Comparison of ENCODE assay signal across 9 mouse cellular contexts in the genomic region with DNA sequence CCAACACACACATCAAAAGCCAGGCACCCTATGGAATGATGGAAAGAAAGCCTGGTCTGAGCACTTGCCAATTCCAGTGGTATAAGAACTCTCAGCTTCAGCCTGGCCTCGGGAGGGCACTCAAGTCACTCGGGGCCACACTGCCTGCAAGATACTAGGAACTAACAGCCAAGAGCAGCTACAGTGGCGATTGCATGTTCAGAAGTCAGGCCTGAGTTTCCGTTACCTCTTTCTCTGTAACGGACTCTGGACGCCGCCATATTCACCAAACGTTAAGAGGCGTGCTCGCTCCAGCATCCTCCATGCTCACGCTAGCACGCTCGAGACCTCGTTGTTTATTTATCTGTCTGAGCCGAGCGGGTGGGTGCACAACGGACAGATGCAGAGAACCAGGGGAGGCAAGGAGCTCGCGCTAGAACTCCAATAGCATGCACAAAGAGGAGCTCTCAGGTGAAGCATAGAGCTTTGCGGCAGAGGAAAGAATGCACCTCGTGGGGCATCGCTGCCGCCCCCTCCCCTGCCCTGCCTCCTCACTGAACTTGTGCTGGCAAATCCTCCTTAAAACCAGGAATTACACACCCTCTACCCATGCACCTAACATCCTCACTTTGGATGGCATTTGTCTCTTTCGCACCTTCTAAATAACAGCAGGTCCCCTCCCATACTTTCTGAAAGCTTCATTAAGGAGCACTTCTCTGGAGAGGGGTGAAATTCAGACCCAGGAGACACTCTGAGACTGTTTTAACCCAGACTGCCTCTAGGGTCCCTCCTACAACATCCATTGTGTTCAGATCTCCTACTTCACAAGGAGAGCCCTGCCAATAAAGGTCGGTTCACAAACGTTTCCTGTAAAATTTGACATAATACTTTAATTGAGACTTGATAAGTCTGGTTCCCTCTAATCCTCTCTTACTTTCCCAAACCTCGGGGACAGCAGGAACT. TPM values are rescaled to one million over a fixed set of nuclear protein-coding genes. Genes with fewer than 3 reads are reported as not detected.
DNase-seq lines count a peak whose midpoint lies in the region; ATAC-seq and TF ChIP-seq lines count a peak whose summit lies in the region.
"Had no signal": no experiment of that assay in that cellular context is flagged by ENCODE, and none has a peak within 500 bp of the region (broad histone marks: within the 10 kb centered on the region; RNA-seq: fewer than 3 reads in every experiment).

No protein-coding gene starts in this region.

- DNase-seq in adrenal gland, postnatal 10 days, result peak; percentile 12
- DNase-seq in hindbrain, embryonic 14.5 days (ENCODE audit: low spot score), result no peak
- DNase-seq in spleen, postnatal 10 days (ENCODE audit: low spot score in 2 of 2), result no peak
- DNase-seq in spleen, postnatal 4 days (ENCODE audit: low spot score in 2 of 2), result no peak
- no peak for DNase-seq in right cerebral cortex, postnatal 25 days

- peaks cover 14% of the 10 kb centered on the region for H3K27me3 ChIP-seq in E14TG2a.4 (ENCODE audit: insufficient read depth, low read length)
- H3K27me3 ChIP-seq in hindbrain, embryonic 14.5 days (ENCODE audit: control insufficient read depth, insufficient read depth, low read length), result no peaks in the 10 kb centered on the region
- no peaks in the 10 kb centered on the region for H3K27me3 ChIP-seq in liver, embryonic 12.5 days (replicated peaks)

- H3K9me3 ChIP-seq in E14TG2a.4 (ENCODE audit: low read length), result no peaks in the 10 kb centered on the region
- no peaks in the 10 kb centered on the region for H3K9me3 ChIP-seq in hindbrain, embryonic 14.5 days (ENCODE audit: control insufficient read depth, low read length)
- H3K9me3 ChIP-seq in liver, embryonic 12.5 days (replicated peaks), result 0 out of 2 replicates have a peak, but pooled peaks cover 4% of the 10 kb centered on the region

- peak overlapping the region; percentile 69 for H3K4me3 ChIP-seq in E14TG2a.4 (replicated peaks; ENCODE audit: low read length)
- H3K4me3 ChIP-seq in hindbrain, embryonic 14.5 days (replicated peaks; ENCODE audit: low read length), result peak overlapping the region; percentile 24
- peak overlapping the region; percentile 2; the same call in 1 of the 2 replicates for H3K4me3 ChIP-seq in liver, embryonic 12.5 days

- ATAC-seq in hindbrain, embryonic 14.5 days (ENCODE audit: low FRiP score), result 0 out of 2 replicates have a peak, but pooled peaks have one; percentile 43
- ATAC-seq in liver, embryonic 12.5 days, result no peak
- no peak for ATAC-seq in frontal cortex, adult (ENCODE audit: low TSS enrichment)

- no peak overlapping the region for H3K27ac ChIP-seq in hindbrain, embryonic 14.5 days
- H3K27ac ChIP-seq in liver, embryonic 12.5 days, result no peak overlapping the region

- H3K9ac ChIP-seq in hindbrain, embryonic 14.5 days, result peak overlapping the region; percentile 42
- no peak overlapping the region for H3K9ac ChIP-seq in liver, embryonic 12.5 days

- peak overlapping the region; percentile 46 for H3K4me2 ChIP-seq in hindbrain, embryonic 14.5 days (replicated peaks)
- H3K4me2 ChIP-seq in liver, embryonic 12.5 days, result peak overlapping the region; percentile 34

- H3K4me1 ChIP-seq in E14TG2a.4 (replicated peaks; ENCODE audit: low read depth, low read length), result peaks cover 73% of the 10 kb centered on the region
- no peaks in the 10 kb centered on the region for H3K4me1 ChIP-seq in hindbrain, embryonic 14.5 days (replicated peaks; ENCODE audit: control insufficient read depth, insufficient read depth, low read length)
- H3K4me1 ChIP-seq in liver, embryonic 12.5 days, result no peaks in the 10 kb centered on the region

- WGBS in hindbrain, embryonic 14.5 days, result 45% methylated on average over 27 of the region's 27 CpGs
- 24% methylated on average over 27 of the region's 27 CpGs for WGBS in liver, embryonic 12.5 days (ENCODE audit: insufficient replicate concordance)

- no peaks in the 10 kb centered on the region for H3K36me3 ChIP-seq in E14TG2a.4 (ENCODE audit: insufficient read depth, low read length)
- H3K36me3 ChIP-seq in hindbrain, embryonic 14.5 days (replicated peaks; ENCODE audit: control insufficient read depth, insufficient read depth), result no peaks in the 10 kb centered on the region
- H3K36me3 ChIP-seq in liver, embryonic 12.5 days, result no peaks in the 10 kb centered on the region

- no peak for TF ChIP-seq CTCF in E14TG2a.4 (conservative IDR thresholded peaks at IDR 0.05; ENCODE audit: low read length)

RNA-seq across cellular contexts. Expression of gene Nutm2, which starts 2.2 kb away (rescaled TPM):
- not detected for total RNA-seq in adrenal gland, postnatal 10 days (2021)
- polyA plus RNA-seq in hindbrain, embryonic 14.5 days (2014; fragmentation: Nextera tagmentation; extraction: Ambion mirVana), result not detected in 2 replicates
- polyA plus RNA-seq in liver, embryonic 12.5 days (2016; fragmentation: Nextera tagmentation; extraction: Ambion mirVana), result not detected in 2 replicates
- total RNA-seq: left cerebral cortex, postnatal 25 days had no signal

RNA-seq across cellular contexts. Expression of gene Gm47429, which starts 21.2 kb away (rescaled TPM):
- total RNA-seq in adrenal gland, postnatal 10 days (2021), result not detected
- polyA plus RNA-seq in hindbrain, embryonic 14.5 days (2014; fragmentation: Nextera tagmentation; extraction: Ambion mirVana), result not detected in 2 replicates
- polyA plus RNA-seq in liver, embryonic 12.5 days (2016; fragmentation: Nextera tagmentation; extraction: Ambion mirVana), result not detected in 2 replicates
- total RNA-seq: left cerebral cortex, postnatal 25 days had no signal

RNA-seq across cellular contexts. Expression of gene Fbxw17, which starts 47.2 kb away (rescaled TPM):
- 10 to 100 TPM; 12.3 to 14.9 TPM for total RNA-seq in adrenal gland, postnatal 10 days (2021)
- 28.7 and 35.2 TPM in 2 replicates for polyA plus RNA-seq in hindbrain, embryonic 14.5 days (2014; fragmentation: Nextera tagmentation; extraction: Ambion mirVana)
- 7.8 and 8.5 TPM in 2 replicates for polyA plus RNA-seq in liver, embryonic 12.5 days (2016; fragmentation: Nextera tagmentation; extraction: Ambion mirVana)

Comparison
In these comparisons a context has a peak if more than half of its experiments do, and no peak if none do; other contexts are left out.
1. H3K4me3 ChIP-seq: peak in every context shown above with its lines; median percentile 69 in E14TG2a.4; 24 in hindbrain, embryonic 14.5 days; 2 in liver, embryonic 12.5 days.